Mouse (Mus musculus) liver, adult 2 months (tissue): ENCODE measurements around the gene Bend6.

Experiments used
- CTCF ChIP-seq: fragments of 200-500 bp; IDR thresholded peaks from 2 replicates; pipeline ENCODE4 v1.5.1; 2011; ENCODE audit warnings: low read depth, low read length, control low read depth
- POLR2A ChIP-seq: fragments of 200-500 bp; IDR thresholded peaks from 2 replicates; pipeline ENCODE4 v1.6.1; 2011; ENCODE audit warnings: low read length, control low read depth; ENCODE audit not compliant: insufficient read depth; ENCODE audit errors: extremely low read depth

GRCm38 (mm10) chr1:33907421-33908190 is at the start of gene Bend6:
- TF ChIP-seq CTCF = no peak
- TF ChIP-seq POLR2A = no peak
